28 mouse cellular contexts compared by ENCODE assay signal in the genomic region with DNA sequence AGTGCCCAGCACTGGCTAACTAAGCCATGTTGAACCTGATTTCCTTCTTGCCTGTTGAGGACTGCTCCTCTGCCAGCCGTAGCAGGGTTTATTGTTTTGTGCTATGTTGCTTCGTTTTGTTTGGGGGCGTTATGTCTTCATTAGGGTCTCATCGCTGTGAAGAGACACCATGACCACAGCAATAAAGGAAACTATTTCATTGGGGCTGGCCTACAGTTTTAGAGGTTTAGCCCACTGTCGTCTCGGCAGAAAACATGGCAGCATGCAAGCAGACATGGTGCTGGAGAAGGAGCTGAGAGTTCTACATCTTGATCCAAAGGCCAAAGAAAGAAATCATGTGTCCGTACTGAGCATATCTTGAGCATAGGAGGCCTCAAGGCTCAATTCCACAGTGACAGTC.
"Had no signal": no experiment of that assay in that cellular context is flagged by ENCODE, and none has a peak within 500 bp of the region (broad histone marks: within the 10 kb centered on the region; RNA-seq: fewer than 3 reads in every experiment).

No protein-coding gene starts in this region.

- H3K9ac ChIP-seq: embryonic facial prominence, embryonic 12.5 days; embryonic facial prominence, embryonic 13.5 days; embryonic facial prominence, embryonic 15.5 days; forebrain, embryonic 12.5 days; forebrain, embryonic 13.5 days; forebrain, embryonic 15.5 days; forebrain, postnatal 0 days had no signal

- H3K4me1 ChIP-seq: forebrain, embryonic 13.5 days; forebrain, embryonic 15.5 days had no signal

- H3K9me3 ChIP-seq: embryonic facial prominence, embryonic 10.5 days; embryonic facial prominence, embryonic 12.5 days; embryonic facial prominence, embryonic 13.5 days; embryonic facial prominence, embryonic 15.5 days; forebrain, embryonic 12.5 days; forebrain, embryonic 13.5 days; forebrain, embryonic 15.5 days had no signal

- ATAC-seq: forebrain, embryonic 13.5 days; forebrain, embryonic 14.5 days; forebrain, embryonic 15.5 days; forebrain, embryonic 16.5 days; forebrain, postnatal 0 days had no signal

- H3K4me3 ChIP-seq: embryonic facial prominence, embryonic 10.5 days; embryonic facial prominence, embryonic 12.5 days; embryonic facial prominence, embryonic 13.5 days; embryonic facial prominence, embryonic 15.5 days; erythroblast, embryonic 14.5 days; forebrain, embryonic 12.5 days; forebrain, embryonic 13.5 days; forebrain, embryonic 15.5 days; gastrocnemius, adult 2 months; heart, adult 2 months had no signal

- DNase-seq: cerebellum, adult 2 months; cerebellum, adult 8-10 months; cerebellum, adult 9-10 months; cerebellum, adult 9-11 months; cerebellum, postnatal 10 days; cerebellum, postnatal 14 days; cerebellum, postnatal 25 days; cerebellum, postnatal 36 days; embryo, embryonic 11 days; forebrain, postnatal 0 days; gastrocnemius, adult 2 months; gastrocnemius, postnatal 10 days; gastrocnemius, postnatal 14 days; gastrocnemius, postnatal 25 days; gastrocnemius, postnatal 36 days; heart, adult 18-20 months; heart, adult 2 months had no signal

- H3K27ac ChIP-seq: embryonic facial prominence, embryonic 10.5 days; embryonic facial prominence, embryonic 12.5 days; embryonic facial prominence, embryonic 13.5 days; embryonic facial prominence, embryonic 15.5 days; forebrain, embryonic 12.5 days; forebrain, embryonic 13.5 days; forebrain, embryonic 15.5 days; gastrocnemius, adult 2 months; heart, adult 2 months had no signal

- H3K36me3 ChIP-seq: embryonic facial prominence, embryonic 10.5 days; embryonic facial prominence, embryonic 12.5 days; embryonic facial prominence, embryonic 13.5 days; embryonic facial prominence, embryonic 15.5 days; forebrain, embryonic 12.5 days; forebrain, embryonic 15.5 days had no signal

- H3K27me3 ChIP-seq: embryonic facial prominence, embryonic 12.5 days; embryonic facial prominence, embryonic 13.5 days; embryonic facial prominence, embryonic 15.5 days; forebrain, embryonic 12.5 days; forebrain, embryonic 13.5 days; forebrain, embryonic 15.5 days had no signal

- H3K4me2 ChIP-seq: embryonic facial prominence, embryonic 12.5 days; embryonic facial prominence, embryonic 13.5 days; embryonic facial prominence, embryonic 15.5 days; forebrain, embryonic 12.5 days; forebrain, embryonic 13.5 days; forebrain, embryonic 15.5 days; heart, embryonic 11.5 days had no signal
